In genomic region chr5:103691624-103692530, GRCm38 (mm10) we compare ENCODE assay signal across 7 mouse cellular contexts. TPM values are rescaled to one million over a fixed set of nuclear protein-coding genes. Genes with fewer than 3 reads are reported as not detected.
DNase-seq lines count a peak whose midpoint lies in the region; ATAC-seq lines count a peak whose summit lies in the region.

Gene Aff1, plus strand, starts transcription at chr5:103692374.

- intact Hi-C loops in left cerebral cortex, postnatal 4 days (cut with DNase I), result no loop called here

- peak within 1 kb of the TSS; percentile 100 for H3K4me2 ChIP-seq in intestine, embryonic 16.5 days (ENCODE audit: low read depth, low read length)
- H3K4me2 ChIP-seq in midbrain, embryonic 11.5 days, result peak within 1 kb of the TSS; percentile 91

- DNase-seq in adrenal gland, postnatal 10 days, result peak; percentile 98
- DNase-seq in embryo, embryonic 9.5 days (ENCODE audit: extremely low spot score), result peak; percentile 92
- DNase-seq in gastrocnemius, postnatal 4 days (ENCODE audit: low spot score in 2 of 2), result peak; percentile 87 to 91
- peak; percentile 81 for DNase-seq in left cerebral cortex, postnatal 4 days
- DNase-seq in midbrain, embryonic 11.5 days (ENCODE audit: low spot score, missing footprints), result peak; percentile 99
- DNase-seq in right cerebral cortex, postnatal 4 days, result peak; percentile 68

- H3K27me3 ChIP-seq in intestine, embryonic 16.5 days (replicated peaks; ENCODE audit: control insufficient read depth, insufficient read depth, low read length), result peaks cover 8% of the 10 kb centered on the region
- H3K27me3 ChIP-seq in midbrain, embryonic 11.5 days (ENCODE audit: control insufficient read depth, insufficient read depth, low read length), result peaks cover 19% of the 10 kb centered on the region

- ATAC-seq in intestine, embryonic 16.5 days, result peak; percentile 95
- ATAC-seq in midbrain, embryonic 11.5 days (ENCODE audit: low FRiP score), result peak; percentile 91

- peak within 1 kb of the TSS; percentile 75 for H3K4me3 ChIP-seq in intestine, embryonic 16.5 days (ENCODE audit: low read length)
- H3K4me3 ChIP-seq in midbrain, embryonic 11.5 days (ENCODE audit: low read depth, low read length), result peak within 1 kb of the TSS; percentile 44

- WGBS in intestine, embryonic 16.5 days, result 4% methylated on average over 49 of the region's 50 CpGs
- 5% methylated on average over 50 of the region's 50 CpGs for WGBS in midbrain, embryonic 11.5 days

- H3K36me3 ChIP-seq in intestine, embryonic 16.5 days (ENCODE audit: control insufficient read depth, insufficient read depth, low read length), result no peaks in the 10 kb centered on the region
- H3K36me3 ChIP-seq in midbrain, embryonic 11.5 days (ENCODE audit: control insufficient read depth, insufficient read depth, low read length), result no peaks in the 10 kb centered on the region

- 0 out of 2 replicates have a peak, but pooled peaks cover 5% of the 10 kb centered on the region for H3K4me1 ChIP-seq in intestine, embryonic 16.5 days (ENCODE audit: control insufficient read depth, insufficient read depth, low read length)
- peaks cover 7% of the 10 kb centered on the region; the same call in 1 of the 2 replicates for H3K4me1 ChIP-seq in midbrain, embryonic 11.5 days (ENCODE audit: control insufficient read depth, insufficient read depth, low read length)

- H3K9me3 ChIP-seq in intestine, embryonic 16.5 days (ENCODE audit: control insufficient read depth, low read length), result no peaks in the 10 kb centered on the region
- no peaks in the 10 kb centered on the region for H3K9me3 ChIP-seq in midbrain, embryonic 11.5 days (ENCODE audit: control insufficient read depth, low read length)

- H3K27ac ChIP-seq in intestine, embryonic 16.5 days (ENCODE audit: low read length), result no peak within 1 kb of the TSS
- no peak within 1 kb of the TSS for H3K27ac ChIP-seq in midbrain, embryonic 11.5 days (ENCODE audit: low read depth, low read length)

- H3K9ac ChIP-seq in intestine, embryonic 16.5 days (ENCODE audit: low read depth, low read length), result peak within 1 kb of the TSS; percentile 75
- H3K9ac ChIP-seq in midbrain, embryonic 11.5 days (ENCODE audit: low read length), result peak within 1 kb of the TSS; percentile 50

RNA-seq across cellular contexts. Expression of gene Aff1, which starts in this region (rescaled TPM):
- 10 to 100 TPM; 31.6 to 32.4 TPM for total RNA-seq in adrenal gland, postnatal 10 days (2021)
- 10 to 100 TPM; 28.4 to 30.5 TPM for total RNA-seq in gastrocnemius, postnatal 4 days (2021)
- 3.9 and 5.2 TPM in 2 replicates for polyA plus RNA-seq in intestine, embryonic 16.5 days (2015; fragmentation: Nextera tagmentation; extraction: Ambion mirVana)
- total RNA-seq in left cerebral cortex, postnatal 4 days (2021), result 1 to 10 TPM; 4.9 to 6.3 TPM
- 4.9 and 5.9 TPM in 2 replicates for polyA plus RNA-seq in midbrain, embryonic 11.5 days (2014; fragmentation: Nextera tagmentation; extraction: Ambion mirVana)

Comparison
In these comparisons a context has a peak if more than half of its experiments do, and no peak if none do; other contexts are left out.
1. RNA of gene Aff1 (total RNA-seq): 31.6 to 32.4 TPM in adrenal gland, postnatal 10 days and 28.4 to 30.5 TPM in gastrocnemius, postnatal 4 days; 4.9 to 6.3 TPM in left cerebral cortex, postnatal 4 days; every median in the first group is over 4 times any median in the second.
2. Peak in every context shown above with its lines, with median percentiles within 50 percentile points of each other: DNase-seq.